Mouse (Mus musculus) liver (tissue): ENCODE results near the gene Ankrd37.

Experiments
- DNase-seq: peaks from one replicate; pipeline ENCODE4 v3.0.0-alpha.2; 2020; ENCODE audit warnings: mixed read lengths

The Ankrd37 gene

DNA sequence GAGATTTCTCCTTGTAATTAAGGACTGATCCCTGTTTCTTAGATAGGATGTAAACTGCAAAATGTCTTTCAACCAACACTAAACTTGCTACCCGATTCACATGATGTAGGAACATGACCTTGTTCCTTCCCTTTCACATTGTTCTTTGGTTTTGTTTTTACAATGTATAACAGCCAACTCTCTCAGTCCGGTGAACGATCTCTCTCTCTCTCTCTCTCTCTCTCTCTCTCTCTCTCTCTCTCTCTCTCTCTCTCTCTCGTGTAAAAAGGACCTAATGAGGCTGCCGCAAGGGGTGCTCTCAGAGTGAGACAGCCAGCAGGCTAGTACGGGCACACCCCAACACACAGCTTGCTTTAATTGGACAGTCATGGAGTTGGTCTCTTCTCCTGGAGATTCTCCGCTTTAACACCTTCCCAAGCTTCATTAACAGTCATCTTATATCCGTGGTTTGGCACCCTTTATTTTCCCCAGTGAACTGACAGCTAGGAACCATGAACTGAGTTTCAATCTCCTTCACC, 31.5 kb downstream of the Ankrd37 start:
- no peak for DNase-seq

DNA sequence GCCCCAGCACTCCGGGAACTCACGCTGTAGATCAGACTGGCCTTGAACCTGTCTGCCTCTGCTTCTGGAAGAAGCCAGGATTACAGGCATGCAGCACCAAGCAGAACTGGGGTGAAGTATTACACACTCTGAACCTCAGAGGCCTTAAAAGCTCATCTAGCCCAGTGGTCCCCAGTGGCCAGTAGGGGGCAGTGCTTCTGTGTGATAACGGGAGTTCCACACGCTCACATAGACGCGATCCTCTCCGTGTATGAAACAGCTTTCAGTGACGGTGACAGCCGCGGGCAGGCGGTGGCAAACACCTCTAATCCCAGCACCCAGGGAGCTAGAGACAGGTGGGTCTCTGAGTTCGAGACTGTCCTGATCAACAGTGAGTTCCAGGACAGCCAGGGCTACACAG, 34.6 kb downstream of the Ankrd37 start:
- no peak for DNase-seq

DNA sequence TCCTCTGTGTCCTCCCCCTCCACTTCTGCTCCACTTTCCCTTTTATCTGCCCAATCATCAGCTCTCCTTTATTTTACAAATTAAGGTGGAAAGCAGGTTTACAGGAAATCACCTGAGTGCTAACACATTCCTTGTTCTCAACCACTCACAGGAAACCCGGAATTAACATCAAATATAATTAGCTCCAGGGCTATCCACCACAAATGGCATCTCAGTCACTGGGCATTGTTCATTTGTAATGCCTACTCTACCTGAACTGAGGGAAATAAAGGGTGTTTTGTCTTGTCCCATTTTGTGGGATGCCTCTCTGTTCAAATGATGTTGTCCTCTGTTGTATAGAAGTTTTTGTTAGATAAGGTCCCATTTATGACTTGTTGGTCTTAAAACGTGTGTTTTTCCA, 54.9 kb downstream of the Ankrd37 start:
- no peak for DNase-seq
